8 mouse cellular contexts compared by ENCODE assay signal in the genomic region with DNA sequence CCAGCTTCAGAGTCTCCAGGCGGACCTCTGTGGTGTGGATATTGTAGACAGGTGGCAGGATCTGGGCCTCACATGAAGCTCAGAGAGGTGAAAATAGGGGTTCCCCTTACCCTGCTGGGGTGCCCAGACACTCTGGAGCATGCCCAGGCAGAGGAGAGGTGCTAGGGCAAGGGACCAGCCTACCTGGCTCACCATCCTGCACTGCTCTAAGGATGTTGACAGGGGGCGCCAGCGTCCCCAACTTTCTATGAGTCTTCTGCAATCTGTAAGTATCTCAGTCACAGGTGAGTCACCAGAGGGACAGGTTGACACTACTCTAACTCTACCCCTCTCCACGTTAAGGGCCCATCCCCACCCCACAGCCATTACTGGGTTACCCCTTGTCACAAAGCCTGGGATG. TPM values are rescaled to one million over a fixed set of nuclear protein-coding genes. Genes with fewer than 3 reads are reported as not detected.
DNase-seq lines count a peak whose midpoint lies in the region; ATAC-seq and TF ChIP-seq lines count a peak whose summit lies in the region.

No protein-coding gene starts in this region.

- no peaks in the 10 kb centered on the region for H3K36me3 ChIP-seq in midbrain, postnatal 0 days (ENCODE audit: insufficient read depth, low read length)
- H3K36me3 ChIP-seq in midbrain, embryonic 16.5 days (ENCODE audit: control insufficient read depth, insufficient read depth, low read length) = no peaks in the 10 kb centered on the region

- H3K27ac ChIP-seq in midbrain, postnatal 0 days (ENCODE audit: low read depth, low read length) = no peak overlapping the region
- no peak overlapping the region for H3K27ac ChIP-seq in midbrain, embryonic 16.5 days (ENCODE audit: low read length)

- WGBS in midbrain, postnatal 0 days = 34% methylated on average over 4 of the region's 4 CpGs
- 33% methylated on average over 4 of the region's 4 CpGs for WGBS in midbrain, embryonic 16.5 days

- peak; percentile 50 for TF ChIP-seq CTCF in midbrain, postnatal 0 days (IDR thresholded peaks at IDR 0.05)

- peak; percentile 48 for DNase-seq in embryo, embryonic 10 days (ENCODE audit: low spot score)
- no peak for DNase-seq in embryo, embryonic 10.5 days (ENCODE audit: low spot score)
- DNase-seq in midbrain, postnatal 0 days (ENCODE audit: low spot score) = no peak
- DNase-seq in induced T-regulatory cell, adult 2 months (ENCODE audit: low read depth) = peak; percentile 77
- peak; percentile 57 for DNase-seq in thymus, postnatal 14 days
- DNase-seq in gastrocnemius, postnatal 25 days = no peak
- no peak for DNase-seq in left cerebral cortex, adult 9 months (ENCODE audit: low spot score in 2 of 2)

- ATAC-seq in midbrain, postnatal 0 days (ENCODE audit: low FRiP score) = no peak
- ATAC-seq in midbrain, embryonic 16.5 days = no peak

- no peak overlapping the region for H3K4me2 ChIP-seq in midbrain, postnatal 0 days (ENCODE audit: low read depth, low read length, poor library complexity, severe bottlenecking)
- no peak overlapping the region for H3K4me2 ChIP-seq in midbrain, embryonic 16.5 days (ENCODE audit: low read length)

- H3K4me1 ChIP-seq in midbrain, postnatal 0 days (ENCODE audit: insufficient read depth, low read length) = peaks cover 15% of the 10 kb centered on the region
- H3K4me1 ChIP-seq in midbrain, embryonic 16.5 days (ENCODE audit: control insufficient read depth, insufficient read depth, low read length) = peaks cover 7% of the 10 kb centered on the region

- H3K9me3 ChIP-seq in midbrain, postnatal 0 days (ENCODE audit: low read length) = no peaks in the 10 kb centered on the region
- no peaks in the 10 kb centered on the region for H3K9me3 ChIP-seq in midbrain, embryonic 16.5 days (replicated peaks; ENCODE audit: control insufficient read depth, low read length, poor library complexity, severe bottlenecking)

- H3K27me3 ChIP-seq in midbrain, postnatal 0 days (ENCODE audit: insufficient read depth, low read length) = no peaks in the 10 kb centered on the region
- no peaks in the 10 kb centered on the region for H3K27me3 ChIP-seq in midbrain, embryonic 16.5 days (ENCODE audit: control insufficient read depth, insufficient read depth, low read depth, low read length)

- no peak overlapping the region for H3K4me3 ChIP-seq in midbrain, postnatal 0 days (ENCODE audit: low read depth, low read length)
- H3K4me3 ChIP-seq in midbrain, embryonic 16.5 days (ENCODE audit: low read depth, low read length) = no peak overlapping the region

- H3K9ac ChIP-seq in midbrain, postnatal 0 days (replicated peaks; ENCODE audit: low read length, poor library complexity, severe bottlenecking) = no peak overlapping the region
- H3K9ac ChIP-seq in midbrain, embryonic 16.5 days (ENCODE audit: low read depth, low read length) = no peak overlapping the region

RNA-seq across cellular contexts. Expression of a gene that starts 5.4 kb away (rescaled TPM):
- 23.6 and 25.8 TPM in 2 replicates for total RNA-seq in midbrain, postnatal 0 days (2014; rRNA removed)
- 41.8 and 48.0 TPM in 2 replicates for polyA plus RNA-seq in midbrain, postnatal 0 days (2015; fragmentation: Nextera tagmentation; extraction: Ambion mirVana)
- polyA plus RNA-seq in midbrain, embryonic 16.5 days (2015; fragmentation: Nextera tagmentation; extraction: Ambion mirVana) = 48.0 and 53.1 TPM in 2 replicates
- 1 to 10 TPM; 8.7 to 9.1 TPM for total RNA-seq in gastrocnemius, postnatal 25 days (2021)

RNA-seq across cellular contexts. Expression of a gene that starts 17.7 kb away (rescaled TPM):
- 88.4 and 94.6 TPM in 2 replicates for total RNA-seq in midbrain, postnatal 0 days (2014; rRNA removed)
- polyA plus RNA-seq in midbrain, postnatal 0 days (2015; fragmentation: Nextera tagmentation; extraction: Ambion mirVana) = 9.4 and 12.1 TPM in 2 replicates
- 10.4 and 14.8 TPM in 2 replicates for polyA plus RNA-seq in midbrain, embryonic 16.5 days (2015; fragmentation: Nextera tagmentation; extraction: Ambion mirVana)
- total RNA-seq in gastrocnemius, postnatal 25 days (2021) = 10 to 100 TPM; 20.4 to 21.8 TPM

RNA-seq across cellular contexts. Expression of a gene that starts 29.0 kb away (rescaled TPM):
- 79.0 and 81.6 TPM in 2 replicates for total RNA-seq in midbrain, postnatal 0 days (2014; rRNA removed)
- 58.4 and 61.9 TPM in 2 replicates for polyA plus RNA-seq in midbrain, postnatal 0 days (2015; fragmentation: Nextera tagmentation; extraction: Ambion mirVana)
- 55.5 and 58.8 TPM in 2 replicates for polyA plus RNA-seq in midbrain, embryonic 16.5 days (2015; fragmentation: Nextera tagmentation; extraction: Ambion mirVana)
- 10 to 100 TPM; 12.6 to 13.1 TPM for total RNA-seq in gastrocnemius, postnatal 25 days (2021)

RNA-seq across cellular contexts. Expression of a gene that starts 53.2 kb away (rescaled TPM):
- 42.1 and 51.3 TPM in 2 replicates for total RNA-seq in midbrain, postnatal 0 days (2014; rRNA removed)
- 34.9 and 39.0 TPM in 2 replicates for polyA plus RNA-seq in midbrain, postnatal 0 days (2015; fragmentation: Nextera tagmentation; extraction: Ambion mirVana)
- polyA plus RNA-seq in midbrain, embryonic 16.5 days (2015; fragmentation: Nextera tagmentation; extraction: Ambion mirVana) = 44.2 and 46.5 TPM in 2 replicates
- 10 to 100 TPM; 19.3 to 19.4 TPM for total RNA-seq in gastrocnemius, postnatal 25 days (2021)

Comparison
In these comparisons a context has a peak if more than half of its experiments do, and no peak if none do; other contexts are left out.
1. DNase-seq: peak in embryo, embryonic 10 days (single experiment), induced T-regulatory cell, adult 2 months (single experiment) and thymus, postnatal 14 days (single experiment); none in embryo, embryonic 10.5 days (single experiment), midbrain, postnatal 0 days (single experiment), gastrocnemius, postnatal 25 days (single experiment) and left cerebral cortex, adult 9 months (0 of 2).